Mouse (Mus musculus) liver, embryonic 11.5 days (tissue): ENCODE measurements at regions not wholly inside any gene's neighbourhood (a gene's known extent, or its start where the extent isn't known, plus 50 kb on each side); places are given as distances from the start of the nearest gene placed in this dataset.

ENCODE experiments used
- ATAC-seq: fragments of 200-750 bp; cut with Nextera tagmentation; replicated peaks from 2 replicates; pipeline ENCODE4 v1.8.0; 2017; ENCODE audit warnings: moderate number of reproducible peaks, mild to moderate bottlenecking, moderate TSS enrichment, moderate library complexity; ENCODE audit not compliant: low FRiP score
- DNase-seq: peaks from one replicate; pipeline ENCODE4 v3.0.0-alpha.2; 2017; ENCODE audit warnings: low spot score
- H3K27ac ChIP-seq: fragments of 300-500 bp; sonication (generic); 2 replicates; pipeline ENCODE4 v1.5.1; 2014; ENCODE audit warnings: mild to moderate bottlenecking, low read depth, low read length, control low read depth
- H3K27me3 ChIP-seq: fragments of 300-500 bp; sonication (generic); replicated peaks from 2 replicates; pipeline ENCODE4 v1.6.1; 2014; ENCODE audit warnings: low read length, mixed read lengths; ENCODE audit not compliant: control insufficient read depth, insufficient read depth
- H3K36me3 ChIP-seq: fragments of 300-500 bp; sonication (generic); 2 replicates; pipeline ENCODE4 v1.6.1; 2014; ENCODE audit warnings: mild to moderate bottlenecking, low read length, moderate library complexity, mixed read lengths; ENCODE audit not compliant: control insufficient read depth, insufficient read depth
- H3K4me1 ChIP-seq: fragments of 300-500 bp; sonication (generic); replicated peaks from 2 replicates; pipeline ENCODE4 v1.6.1; 2014; ENCODE audit warnings: low read length, mixed read lengths; ENCODE audit not compliant: control insufficient read depth, insufficient read depth
- H3K4me2 ChIP-seq: fragments of 300-500 bp; sonication (generic); 2 replicates; pipeline ENCODE4 v1.6.1; 2014; ENCODE audit warnings: mild to moderate bottlenecking, control low read depth, moderate library complexity
- H3K4me3 ChIP-seq: fragments of 300-500 bp; sonication (generic); 2 replicates; pipeline ENCODE4 v1.5.1; 2014; ENCODE audit warnings: low read depth, low read length, control low read depth
- H3K9ac ChIP-seq: fragments of 300-500 bp; sonication (generic); 2 replicates; pipeline ENCODE4 v1.6.1; 2014; ENCODE audit warnings: low read depth, low read length, control low read depth
- H3K9me3 ChIP-seq: fragments of 300-500 bp; sonication (generic); 2 replicates; pipeline ENCODE4 v1.6.1; 2016; ENCODE audit warnings: low read length, inconsistent platforms, mixed read lengths; ENCODE audit not compliant: control insufficient read depth
- WGBS: fragments of 180-500 bp; shearing (Covaris S2); extraction: QIAGEN DNeasy Blood & Tissue Kit; methylation state at CpG from one replicate; pipeline ENCODE4 v1.1.7; 2014; 5-methylcytosine and 5-hydroxymethylcytosine counted together

DNA sequence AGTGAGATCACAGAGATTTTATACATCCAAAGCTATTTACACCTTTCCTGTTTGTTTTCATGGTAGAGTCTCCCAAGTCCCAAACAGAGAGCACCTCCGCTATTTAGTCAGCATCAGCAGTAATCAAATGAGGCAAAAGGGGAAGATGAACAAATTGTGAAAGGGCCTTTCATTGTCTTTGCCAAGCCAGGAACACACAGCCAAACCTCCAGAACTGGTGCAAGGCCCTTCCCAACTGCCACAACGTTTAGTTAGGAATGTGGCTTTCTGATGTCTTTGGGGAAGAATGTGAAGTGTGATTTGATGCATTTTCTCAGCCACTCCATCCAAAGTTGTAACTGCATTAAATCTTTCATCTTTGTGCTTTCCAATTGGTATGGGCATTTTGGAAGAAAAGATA is 353.6 kb upstream of the Galnt5 start:
- Histone ChIP-seq H3K9me3 (no peaks in the 10 kb centered on the region), H3K4me2 (no peak overlapping the region), H3K27me3 (no peaks in the 10 kb centered on the region), H3K36me3 (no peaks in the 10 kb centered on the region), H3K4me1 (no peaks in the 10 kb centered on the region), H3K9ac (no peak overlapping the region), H3K4me3 (no peak overlapping the region), H3K27ac (no peak overlapping the region)
- DNase-seq (no peak), ATAC-seq (no peak)
- 59% methylated on average over 2 of the region's 2 CpGs for WGBS

DNA sequence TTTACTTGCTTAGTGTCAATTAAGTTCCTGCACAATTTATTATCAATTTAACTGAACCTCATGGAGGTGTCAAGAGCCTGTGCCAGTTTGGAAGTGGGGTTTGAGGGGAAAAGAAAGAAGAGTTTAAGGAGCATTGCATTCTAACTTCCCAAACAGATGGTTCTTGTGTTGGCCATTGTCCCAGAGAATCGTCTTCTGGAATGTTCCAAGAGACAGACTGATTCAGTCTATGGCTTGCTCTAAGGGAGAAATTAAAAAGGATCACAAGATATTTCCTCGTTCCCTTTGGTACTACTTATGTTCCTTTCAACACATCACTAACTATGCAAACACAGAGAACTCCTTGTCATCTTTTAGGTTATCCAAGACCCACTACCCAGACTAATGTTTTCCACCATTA is 353.1 kb upstream of the Galnt5 start:
- DNase-seq (no peak), ATAC-seq (no peak)
- WGBS: 69% methylated on average over 2 of the region's 2 CpGs
- Histone ChIP-seq H3K27ac (no peak overlapping the region), H3K36me3 (no peaks in the 10 kb centered on the region), H3K9me3 (no peaks in the 10 kb centered on the region), H3K4me1 (no peaks in the 10 kb centered on the region), H3K27me3 (no peaks in the 10 kb centered on the region), H3K4me3 (no peak overlapping the region), H3K9ac (no peak overlapping the region), H3K4me2 (no peak overlapping the region)

DNA sequence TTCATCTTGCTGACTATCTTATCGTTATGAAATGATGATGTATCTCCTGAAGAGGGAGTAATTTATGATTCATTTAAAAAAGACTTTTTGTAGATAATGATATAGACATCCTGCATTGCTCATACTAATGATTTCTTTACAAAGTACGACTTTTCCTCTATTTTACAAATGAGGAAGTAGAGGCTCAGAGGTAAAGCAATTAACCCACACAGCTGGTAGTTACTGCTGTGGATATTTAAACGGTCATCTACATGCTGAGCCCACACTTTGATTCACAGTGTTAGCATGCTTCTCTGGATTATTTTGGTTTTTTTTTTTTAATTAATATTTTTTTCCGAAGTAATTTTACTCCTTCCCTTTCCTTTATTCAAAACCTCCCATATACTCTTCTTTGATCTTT is 348.7 kb upstream of the Galnt5 start:
- 70% methylated on average over 4 of the region's 4 CpGs for WGBS
- no peak for DNase-seq

DNA sequence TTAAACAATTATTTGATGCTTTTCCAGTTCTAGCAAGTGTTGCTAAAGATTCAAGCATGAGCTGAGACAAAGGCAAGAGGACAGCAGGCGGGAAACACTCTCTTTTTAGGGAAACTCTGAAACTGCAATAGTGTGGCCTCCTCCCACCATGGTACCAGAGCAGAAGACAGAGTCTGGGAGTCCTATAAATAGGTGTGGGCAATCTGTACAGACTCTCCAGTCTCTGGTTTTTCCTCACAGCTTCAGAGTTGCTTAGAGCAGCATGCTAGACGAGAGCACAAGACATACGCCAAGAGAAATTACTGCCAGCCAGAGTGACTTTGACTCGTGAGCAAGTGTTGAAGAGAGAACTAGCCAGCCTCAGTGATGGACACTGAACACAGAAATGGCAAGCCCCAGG is 340.3 kb upstream of the Galnt5 start:
- Histone ChIP-seq H3K4me1 (no peaks in the 10 kb centered on the region), H3K4me2 (no peak overlapping the region), H3K36me3 (no peaks in the 10 kb centered on the region), H3K4me3 (no peak overlapping the region), H3K27me3 (no peaks in the 10 kb centered on the region), H3K9me3 (no peaks in the 10 kb centered on the region), H3K9ac (no peak overlapping the region), H3K27ac (no peak overlapping the region)
- DNase-seq: no peak
- WGBS: 69% methylated on average over 4 of the region's 4 CpGs
- ATAC-seq: no peak

More for the DNA sequence above, 348.7 kb upstream of the Galnt5 start:
- Histone ChIP-seq H3K4me2 (no peak overlapping the region), H3K4me1 (no peaks in the 10 kb centered on the region), H3K9ac (no peak overlapping the region), H3K27me3 (no peaks in the 10 kb centered on the region), H3K27ac (no peak overlapping the region), H3K36me3 (no peaks in the 10 kb centered on the region), H3K9me3 (no peaks in the 10 kb centered on the region), H3K4me3 (no peak overlapping the region)
- no peak for ATAC-seq

DNA sequence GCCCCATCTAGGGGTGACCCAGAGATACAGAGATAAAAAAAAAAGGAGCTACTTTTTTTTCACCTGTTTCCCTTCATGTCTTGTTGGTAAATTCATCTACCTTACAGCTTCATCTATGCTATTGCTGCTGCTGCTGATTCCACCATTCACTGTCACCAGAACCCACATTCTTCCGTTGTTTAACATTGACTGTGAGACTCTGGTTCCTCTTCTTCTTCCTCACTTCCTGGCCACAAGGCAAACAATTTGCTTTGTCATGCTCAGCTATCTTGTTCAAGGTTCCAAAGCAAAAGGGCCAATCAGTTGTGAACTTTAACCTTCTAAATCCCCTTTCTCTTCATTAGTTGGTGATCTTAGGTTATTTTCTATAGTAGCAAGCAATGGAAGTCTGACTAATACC is 335.8 kb upstream of the Galnt5 start:
- H3K9me3 ChIP-seq: no peaks in the 10 kb centered on the region
- no peak overlapping the region for H3K9ac ChIP-seq
- no peaks in the 10 kb centered on the region for H3K36me3 ChIP-seq
- no peak overlapping the region for H3K4me3 ChIP-seq
- ATAC-seq: no peak
- no peaks in the 10 kb centered on the region for H3K4me1 ChIP-seq
- DNase-seq: no peak
- H3K4me2 ChIP-seq: no peak overlapping the region
- WGBS: 52% methylated on average over 1 of the region's 1 CpGs
- H3K27ac ChIP-seq: no peak overlapping the region
- no peaks in the 10 kb centered on the region for H3K27me3 ChIP-seq

DNA sequence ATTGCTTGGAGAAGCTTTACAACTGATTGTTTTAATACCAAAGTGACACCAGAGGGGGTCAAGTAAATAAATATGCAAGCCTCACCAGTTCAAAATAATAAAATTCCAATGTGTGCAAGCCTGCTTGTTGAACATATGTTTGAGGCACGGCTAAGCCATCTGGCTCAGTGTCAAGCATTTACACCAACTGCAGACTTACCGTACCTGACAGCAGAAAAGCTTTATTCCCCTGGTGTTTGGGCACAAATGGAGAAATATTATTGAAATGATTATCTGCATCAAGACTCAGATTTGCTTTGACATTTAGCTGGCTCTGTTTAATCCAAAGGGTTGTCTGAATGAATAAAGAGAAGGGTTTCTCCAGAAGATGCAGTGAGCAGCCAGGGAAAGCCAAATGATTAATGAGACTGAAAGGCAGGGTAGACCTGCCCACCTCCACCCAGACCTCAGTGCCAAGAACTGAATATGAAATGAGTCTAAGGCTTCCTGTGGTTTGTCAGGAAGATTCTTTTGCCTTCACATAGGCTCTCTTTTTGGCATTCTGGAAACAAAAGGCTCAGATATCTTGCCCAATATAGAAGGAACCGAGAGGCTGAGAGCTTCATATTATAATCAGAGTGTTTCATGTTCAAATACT is 325.6 kb upstream of the Galnt5 start:
- no peak overlapping the region for H3K9ac ChIP-seq

DNA sequence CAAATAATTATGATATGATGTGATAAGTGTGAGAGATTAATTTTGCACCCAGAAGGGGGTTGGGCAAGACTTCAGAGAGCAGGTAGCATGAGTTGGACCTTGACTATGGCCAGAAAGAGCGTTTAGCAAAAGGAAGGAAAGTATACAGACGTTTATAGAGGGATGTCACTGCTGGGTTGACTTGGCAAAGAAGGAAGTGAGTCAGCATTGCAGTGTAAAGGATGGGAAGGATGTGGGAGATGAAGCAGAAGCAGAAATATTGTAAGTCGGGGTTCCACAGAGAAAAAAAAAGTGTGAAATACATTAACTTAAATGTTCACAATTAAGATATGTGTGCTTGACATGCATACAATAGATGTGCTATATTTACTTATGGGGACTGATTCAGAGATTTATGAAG is 307.8 kb upstream of the Galnt5 start:
- Histone ChIP-seq H3K9ac (no peak overlapping the region), H3K36me3 (no peaks in the 10 kb centered on the region), H3K9me3 (no peaks in the 10 kb centered on the region), H3K4me1 (no peaks in the 10 kb centered on the region), H3K27me3 (no peaks in the 10 kb centered on the region), H3K27ac (no peak overlapping the region), H3K4me2 (no peak overlapping the region), H3K4me3 (no peak overlapping the region)
- DNase-seq (no peak), ATAC-seq (no peak)
- 44% methylated on average over 3 of the region's 3 CpGs for WGBS

More for the DNA sequence above, 325.6 kb upstream of the Galnt5 start:
- Histone ChIP-seq H3K9me3 (no peaks in the 10 kb centered on the region), H3K4me3 (no peak overlapping the region), H3K27ac (no peak overlapping the region), H3K4me1 (no peaks in the 10 kb centered on the region), H3K4me2 (no peak overlapping the region), H3K27me3 (no peaks in the 10 kb centered on the region), H3K36me3 (no peaks in the 10 kb centered on the region)
- 72% methylated on average over 3 of the region's 3 CpGs for WGBS
- DNase-seq (no peak), ATAC-seq (no peak)

DNA sequence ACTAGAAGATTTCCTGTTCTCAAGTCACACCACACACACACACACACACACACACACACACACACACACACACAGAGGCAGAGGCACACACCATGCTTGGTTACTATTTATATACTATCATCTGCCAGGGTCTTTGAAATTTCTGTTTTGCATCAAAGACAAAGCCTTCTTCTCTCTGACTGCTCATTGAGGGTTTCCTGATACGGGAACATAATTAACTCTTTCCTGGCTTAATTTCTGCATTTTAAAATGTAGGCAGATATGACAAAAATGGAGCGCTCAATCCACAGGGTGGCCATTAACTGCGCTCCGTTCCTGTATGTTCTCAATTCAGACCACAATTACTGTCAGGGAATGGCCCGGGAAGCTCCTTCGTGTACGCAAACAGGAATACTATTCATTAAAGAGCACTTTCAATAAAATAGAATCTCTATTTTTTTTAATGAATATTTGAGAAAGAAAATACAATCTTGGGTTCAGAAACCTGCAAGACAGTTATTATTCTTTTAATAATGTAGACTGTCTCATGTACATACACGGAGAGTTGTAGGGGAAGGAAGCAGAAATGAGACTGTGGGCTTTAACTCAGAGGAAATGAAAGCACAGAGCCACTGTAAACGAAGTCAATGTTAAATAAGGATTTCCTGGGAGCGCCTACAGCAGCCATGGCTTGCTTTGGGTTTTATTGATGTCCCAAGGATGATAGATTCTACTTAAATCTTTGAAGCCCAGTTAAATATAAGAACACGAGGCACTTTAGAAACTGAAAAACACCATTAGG is 300.5 kb upstream of the Galnt5 start:
- no peak overlapping the region for H3K27ac ChIP-seq
- no peaks in the 10 kb centered on the region for H3K9me3 ChIP-seq
- H3K27me3 ChIP-seq: no peaks in the 10 kb centered on the region
- no peaks in the 10 kb centered on the region for H3K4me1 ChIP-seq
- H3K4me2 ChIP-seq: no peak overlapping the region
- WGBS: 53% methylated on average over 11 of the region's 11 CpGs
- no peak overlapping the region for H3K4me3 ChIP-seq
- ATAC-seq: no peak
- no peak for DNase-seq
- no peak overlapping the region for H3K9ac ChIP-seq
- no peaks in the 10 kb centered on the region for H3K36me3 ChIP-seq

DNA sequence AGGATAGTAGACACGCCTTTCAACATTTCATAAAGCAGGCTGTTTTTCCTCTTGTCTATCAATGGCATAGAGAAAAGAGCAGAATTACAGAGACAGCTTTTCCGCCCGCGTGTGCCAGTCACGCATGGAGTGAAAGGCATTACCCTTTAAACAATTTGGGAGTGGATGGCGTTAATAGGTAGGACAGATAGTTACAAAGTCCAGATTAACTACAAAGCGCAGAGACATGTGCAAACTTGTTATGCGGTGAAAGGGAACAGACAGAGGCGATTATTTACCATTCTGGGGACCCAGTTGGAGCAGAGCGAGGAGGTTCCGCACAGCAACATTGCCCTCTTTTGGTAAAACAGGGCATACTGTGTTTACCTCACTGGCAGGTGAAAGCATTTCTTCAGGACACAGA is 299.0 kb upstream of the Galnt5 start:
- Histone ChIP-seq H3K4me2 (peak overlapping the region; percentile 16), H3K4me1 (no peaks in the 10 kb centered on the region), H3K27ac (no peak overlapping the region), H3K9ac (no peak overlapping the region), H3K9me3 (no peaks in the 10 kb centered on the region), H3K4me3 (no peak overlapping the region), H3K27me3 (no peaks in the 10 kb centered on the region), H3K36me3 (no peaks in the 10 kb centered on the region)
- ATAC-seq (no peak), DNase-seq (no peak)
- 21% methylated on average over 11 of the region's 11 CpGs for WGBS
